Mouse (Mus musculus) forebrain, embryonic 15.5 days (tissue): ENCODE measurements around the gene Hist1h3g. TPM values are rescaled to one million over a fixed set of nuclear protein-coding genes. Genes with fewer than 3 reads are reported as not detected.
"Not testable (repeated sequence)": the region's sequence is repeated elsewhere in the genome, so short reads cannot be mapped to it uniquely, and the experiment has no call there.

ENCODE experiments used
- ATAC-seq: fragments of 200-750 bp; cut with Nextera tagmentation; replicated peaks from 2 replicates; pipeline ENCODE4 v1.8.0; 2017; ENCODE audit warnings: mild to moderate bottlenecking, moderate TSS enrichment, moderate library complexity
- H3K27ac ChIP-seq: fragments of 300-500 bp; sonication (generic); replicated peaks from 2 replicates; pipeline ENCODE4 v1.5.1; 2015; ENCODE audit warnings: mild to moderate bottlenecking, inconsistent platforms
- H3K27me3 ChIP-seq: fragments of 300-500 bp; sonication (generic); 2 replicates; pipeline ENCODE4 v1.6.1; 2015; ENCODE audit warnings: inconsistent platforms
- H3K36me3 ChIP-seq: fragments of 300-500 bp; sonication (generic); 2 replicates; pipeline ENCODE4 v1.6.1; 2015; ENCODE audit warnings: mild to moderate bottlenecking, inconsistent platforms
- H3K4me1 ChIP-seq: fragments of 300-500 bp; sonication (generic); 2 replicates; pipeline ENCODE4 v1.6.1; 2015; ENCODE audit warnings: inconsistent platforms
- H3K4me2 ChIP-seq: fragments of 300-500 bp; sonication (generic); replicated peaks from 2 replicates; pipeline ENCODE4 v1.6.1; 2015; ENCODE audit warnings: mild to moderate bottlenecking, inconsistent platforms
- H3K4me3 ChIP-seq: fragments of 300-500 bp; sonication (generic); 2 replicates; pipeline ENCODE4 v1.5.1; 2015; ENCODE audit warnings: mild to moderate bottlenecking, inconsistent platforms
- H3K9ac ChIP-seq: fragments of 300-500 bp; sonication (generic); replicated peaks from 2 replicates; pipeline ENCODE4 v1.6.1; 2015; ENCODE audit warnings: mild to moderate bottlenecking, inconsistent platforms
- H3K9me3 ChIP-seq: fragments of 300-500 bp; sonication (generic); 2 replicates; pipeline ENCODE4 v1.6.1; 2016; ENCODE audit warnings: inconsistent platforms
- WGBS: fragments of 180-500 bp; shearing (Covaris S2); methylation state at CpG from one replicate; pipeline ENCODE4 v1.1.7; 2015; ENCODE audit warnings: mixed read lengths; 5-methylcytosine and 5-hydroxymethylcytosine counted together
- polyA plus RNA-seq: library from polyadenylated mRNA; unstranded; fragments of >200 nt; fragmentation: Nextera tagmentation; extraction: Ambion mirVana; gene quantifications from 2 replicates; pipeline ENCODE4 v1.2.1, GENCODE M21; 2015

Hist1h3g gene
- polyA plus RNA-seq, 1 experiment from 2014 or later = 3.4 TPM

GRCm38 (mm10) chr13:23542225-23542980 lies 7.2 kb downstream of the Hist1h3g start:
- not testable (repeated sequence) for H3K36me3 ChIP-seq, H3K27me3 ChIP-seq, ATAC-seq, H3K9me3 ChIP-seq
- WGBS = 8% methylated on average over 3 of the region's 3 CpGs
- Histone ChIP-seq H3K27ac (peak overlapping the region; percentile 86), H3K4me2 (peak overlapping the region; percentile 83), H3K4me1 (peaks cover 11% of the 10 kb centered on the region; the same call in 1 of the 2 replicates), H3K4me3 (peak overlapping the region; percentile 50), H3K9ac (peak overlapping the region; percentile 52)

GRCm38 (mm10) chr13:23542999-23543607 lies 7.9 kb downstream of the Hist1h3g start, which contains the start of gene Hist1h2bh:
Hist1h2bh (minus strand) TSS chr13:23543392.
- Histone ChIP-seq H3K27ac (peak within 1 kb of the TSS; percentile 97), H3K4me2 (peak within 1 kb of the TSS; percentile 83), H3K4me3 (peak within 1 kb of the TSS; percentile 55), H3K9ac (peak within 1 kb of the TSS; percentile 52)
- not testable (repeated sequence) for H3K27me3 ChIP-seq, H3K4me1 ChIP-seq, H3K9me3 ChIP-seq, H3K36me3 ChIP-seq
- peak; percentile 93 for ATAC-seq
- under 1% methylated on average over 42 of the region's 42 CpGs for WGBS

GRCm38 (mm10) chr13:23543965-23544786 lies 9.0 kb downstream of the Hist1h3g start, which contains the start of gene Hist1h3f:
Hist1h3f (plus strand) TSS chr13:23544052.
- peak; percentile 97 for ATAC-seq
- under 1% methylated on average over 34 of the region's 45 CpGs for WGBS
- no peaks in the 10 kb centered on the region for H3K27me3 ChIP-seq
- H3K9ac ChIP-seq = peak within 1 kb of the TSS; percentile 65
- H3K4me2 ChIP-seq = peak within 1 kb of the TSS; percentile 83
- H3K9me3 ChIP-seq = no peaks in the 10 kb centered on the region
- H3K4me3 ChIP-seq = peak within 1 kb of the TSS; percentile 55
- peak within 1 kb of the TSS; percentile 97 for H3K27ac ChIP-seq
- H3K36me3 ChIP-seq = no peaks in the 10 kb centered on the region
- peaks cover 8% of the 10 kb centered on the region; the same call in 1 of the 2 replicates for H3K4me1 ChIP-seq

GRCm38 (mm10) chr13:23544787-23545120 lies 9.5 kb downstream of the Hist1h3g start:
- ATAC-seq, H3K9me3 ChIP-seq, H3K4me1 ChIP-seq, H3K27me3 ChIP-seq, H3K36me3 ChIP-seq: not testable (repeated sequence)
- peak overlapping the region; percentile 65; the same call in 1 of the 2 replicates for H3K9ac ChIP-seq
- peak overlapping the region; percentile 42 for H3K4me2 ChIP-seq
- peak overlapping the region; percentile 97 for H3K27ac ChIP-seq
- H3K4me3 ChIP-seq = peak overlapping the region; percentile 55
- WGBS = 0% methylated on average over 13 of the region's 14 CpGs

GRCm38 (mm10) chr13:23546694-23547093 lies 11.5 kb downstream of the Hist1h3g start:
- no peak for ATAC-seq
- no peak overlapping the region for H3K27ac ChIP-seq
- no peak overlapping the region for H3K4me2 ChIP-seq
- no peak overlapping the region for H3K9ac ChIP-seq
- H3K27me3 ChIP-seq = no peaks in the 10 kb centered on the region
- no peaks in the 10 kb centered on the region for H3K9me3 ChIP-seq
- 78% methylated on average over 5 of the region's 5 CpGs for WGBS
- no peaks in the 10 kb centered on the region for H3K36me3 ChIP-seq
- H3K4me1 ChIP-seq = peaks cover 18% of the 10 kb centered on the region
- no peak overlapping the region for H3K4me3 ChIP-seq

GRCm38 (mm10) chr13:23550761-23551145 lies 15.5 kb downstream of the Hist1h3g start:
- peak overlapping the region; percentile 58 for H3K9ac ChIP-seq
- H3K4me2 ChIP-seq = peak overlapping the region; percentile 63
- no peaks in the 10 kb centered on the region for H3K9me3 ChIP-seq
- H3K4me3 ChIP-seq = peak overlapping the region; percentile 51
- H3K36me3 ChIP-seq = no peaks in the 10 kb centered on the region
- H3K27ac ChIP-seq = peak overlapping the region; percentile 93
- no peak for ATAC-seq
- H3K27me3 ChIP-seq = no peaks in the 10 kb centered on the region
- peaks cover 30% of the 10 kb centered on the region for H3K4me1 ChIP-seq
- 7% methylated on average over 3 of the region's 3 CpGs for WGBS

- H3K27ac ChIP-seq = peak within 1 kb of the TSS; percentile 93
- peaks cover 31% of the 10 kb centered on the region for H3K4me1 ChIP-seq
- peak within 1 kb of the TSS; percentile 58 for H3K9ac ChIP-seq
- WGBS = 0% methylated on average over 47 of the region's 47 CpGs
- not testable (repeated sequence) for H3K9me3 ChIP-seq, H3K27me3 ChIP-seq, H3K36me3 ChIP-seq
- H3K4me2 ChIP-seq = peak within 1 kb of the TSS; percentile 63
- peak within 1 kb of the TSS; percentile 51 for H3K4me3 ChIP-seq
- peak; percentile 85 for ATAC-seq
Measured at GRCm38 (mm10) chr13:23551146-23551834, 16.1 kb downstream of the Hist1h3g start, which contains the start of gene Hist1h4f. Hist1h4f (minus strand) TSS chr13:23551648.

GRCm38 (mm10) chr13:23551931-23552914 lies 17.0 kb downstream of the Hist1h3g start:
- peak overlapping the region; percentile 63 for H3K4me2 ChIP-seq
- no peaks in the 10 kb centered on the region for H3K9me3 ChIP-seq
- no peaks in the 10 kb centered on the region for H3K36me3 ChIP-seq
- peak overlapping the region; percentile 93 for H3K27ac ChIP-seq
- H3K9ac ChIP-seq = peak overlapping the region; percentile 58; the same call in 1 of the 2 replicates
- no peak for ATAC-seq
- peaks cover 37% of the 10 kb centered on the region for H3K4me1 ChIP-seq
- peak overlapping the region; percentile 51 for H3K4me3 ChIP-seq
- H3K27me3 ChIP-seq = no peaks in the 10 kb centered on the region
- 42% methylated on average over 8 of the region's 8 CpGs for WGBS

GRCm38 (mm10) chr13:23552962-23553361 lies 17.7 kb downstream of the Hist1h3g start, which contains the start of gene Hist1h1d:
Hist1h1d (plus strand) TSS chr13:23553262.
- peaks cover 37% of the 10 kb centered on the region for H3K4me1 ChIP-seq
- H3K27me3 ChIP-seq = no peaks in the 10 kb centered on the region
- no peaks in the 10 kb centered on the region for H3K36me3 ChIP-seq
- peak within 1 kb of the TSS; percentile 78; the same call in 1 of the 2 replicates for H3K9ac ChIP-seq
- peak within 1 kb of the TSS; percentile 99 for H3K4me2 ChIP-seq
- peak within 1 kb of the TSS; percentile 97 for H3K27ac ChIP-seq
- 0 out of 2 replicates have a peak within 1 kb of the TSS, but pooled peaks have one; percentile 57 for H3K4me3 ChIP-seq
- H3K9me3 ChIP-seq = no peaks in the 10 kb centered on the region
- ATAC-seq = no peak

GRCm38 (mm10) chr13:23554393-23554792 lies 19.2 kb downstream of the Hist1h3g start:
- Histone ChIP-seq H3K36me3 (no peaks in the 10 kb centered on the region), H3K4me3 (peak overlapping the region; percentile 57), H3K4me1 (peaks cover 37% of the 10 kb centered on the region), H3K27me3 (no peaks in the 10 kb centered on the region), H3K4me2 (peak overlapping the region; percentile 99), H3K27ac (peak overlapping the region; percentile 97), H3K9me3 (no peaks in the 10 kb centered on the region), H3K9ac (peak overlapping the region; percentile 78)
- ATAC-seq = no peak
- 22% methylated on average over 9 of the region's 9 CpGs for WGBS
